Mouse (Mus musculus): Measurements from ENCODE around the gene Prok1. TPM values are rescaled to one million over a fixed set of nuclear protein-coding genes. Genes with fewer than 3 reads are reported as not detected.

Gene Prok1
- polyA plus RNA-seq (2015; fragmentation: Nextera tagmentation; extraction: Ambion mirVana): 0.13 and 0.14 TPM in 2 replicates

GRCm38 (mm10) chr3:107239607-107240006 lies at the start of gene Prok1:
Prok1 (minus strand) TSS chr3:107239707.
- Histone ChIP-seq H3K4me1 (no peaks in the 10 kb centered on the region), H3K36me3 (no peaks in the 10 kb centered on the region), H3K27me3 (replicated peaks) (no peaks in the 10 kb centered on the region), H3K4me3 (replicated peaks) (no peak within 1 kb of the TSS), H3K4me2 (no peak within 1 kb of the TSS), H3K27ac (no peak within 1 kb of the TSS), H3K9ac (no peak within 1 kb of the TSS), H3K9me3 (no peaks in the 10 kb centered on the region)
- no peak for ATAC-seq (ENCODE audit: insufficient read depth, low FRiP score, low read depth)
- 85% methylated on average over 9 of the region's 9 CpGs for WGBS

- H3K4me2 ChIP-seq: no peak overlapping the region
- no peak overlapping the region for H3K9ac ChIP-seq
- H3K27ac ChIP-seq: no peak overlapping the region
- 0 out of 2 replicates have a peak, but pooled peaks cover 6% of the 10 kb centered on the region for H3K4me1 ChIP-seq
- no peaks in the 10 kb centered on the region for H3K9me3 ChIP-seq
- H3K27me3 ChIP-seq (replicated peaks): no peaks in the 10 kb centered on the region
- ATAC-seq (ENCODE audit: insufficient read depth, low FRiP score, low read depth): no peak
- peaks cover 16% of the 10 kb centered on the region for H3K36me3 ChIP-seq
- no peak overlapping the region for H3K4me3 ChIP-seq (replicated peaks)
Observed at GRCm38 (mm10) chr3:107287346-107287745, 47.8 kb upstream of the Prok1 start.

GRCm38 (mm10) chr3:107286123-107286522 lies 46.6 kb upstream of the Prok1 start:
- H3K4me3 ChIP-seq (replicated peaks): no peak overlapping the region
- WGBS: 82% methylated on average over 2 of the region's 2 CpGs

GRCm38 (mm10) chr3:107278479-107279269 lies 39.2 kb upstream of the Prok1 start, which contains the start of gene Lamtor5:
Lamtor5 (plus strand) TSS chr3:107278858.
- H3K36me3 ChIP-seq: peaks cover 8% of the 10 kb centered on the region
- 3% methylated on average over 43 of the region's 43 CpGs for WGBS
- peak within 1 kb of the TSS; percentile 72 for H3K9ac ChIP-seq
- H3K27me3 ChIP-seq (replicated peaks): no peaks in the 10 kb centered on the region
- peak within 1 kb of the TSS; percentile 86 for H3K4me3 ChIP-seq (replicated peaks)
- peak; percentile 81 for ATAC-seq (ENCODE audit: insufficient read depth, low FRiP score, low read depth)
- H3K4me1 ChIP-seq: no peaks in the 10 kb centered on the region
- peak within 1 kb of the TSS; percentile 67 for H3K4me2 ChIP-seq
- no peaks in the 10 kb centered on the region for H3K9me3 ChIP-seq
- H3K27ac ChIP-seq: no peak within 1 kb of the TSS

More at GRCm38 (mm10) chr3:107286123-107286522, 46.6 kb upstream of the Prok1 start:
- Histone ChIP-seq H3K36me3 (peaks cover 18% of the 10 kb centered on the region), H3K9me3 (no peaks in the 10 kb centered on the region), H3K27me3 (replicated peaks) (no peaks in the 10 kb centered on the region), H3K27ac (no peak overlapping the region), H3K4me1 (0 out of 2 replicates have a peak, but pooled peaks cover 4% of the 10 kb centered on the region), H3K9ac (no peak overlapping the region), H3K4me2 (no peak overlapping the region)
- no peak for ATAC-seq (ENCODE audit: insufficient read depth, low FRiP score, low read depth)

- no peak overlapping the region for H3K4me2 ChIP-seq
- H3K36me3 ChIP-seq: no peaks in the 10 kb centered on the region
- H3K27me3 ChIP-seq (replicated peaks): no peaks in the 10 kb centered on the region
- no peak overlapping the region for H3K27ac ChIP-seq
- ATAC-seq (ENCODE audit: insufficient read depth, low FRiP score, low read depth): no peak
- 84% methylated on average over 3 of the region's 3 CpGs for WGBS
- H3K9me3 ChIP-seq: no peaks in the 10 kb centered on the region
- no peaks in the 10 kb centered on the region for H3K4me1 ChIP-seq
- H3K4me3 ChIP-seq (replicated peaks): no peak overlapping the region
- no peak overlapping the region for H3K9ac ChIP-seq
Observed at GRCm38 (mm10) chr3:107276626-107277025, 37.1 kb upstream of the Prok1 start.

- Histone ChIP-seq H3K4me2 (no peak overlapping the region), H3K27ac (no peak overlapping the region), H3K36me3 (no peaks in the 10 kb centered on the region), H3K4me1 (no peaks in the 10 kb centered on the region), H3K9ac (no peak overlapping the region), H3K27me3 (replicated peaks) (no peaks in the 10 kb centered on the region), H3K4me3 (replicated peaks) (no peak overlapping the region), H3K9me3 (no peaks in the 10 kb centered on the region)
- ATAC-seq (ENCODE audit: insufficient read depth, low FRiP score, low read depth): no peak
- WGBS: 55% methylated on average over 4 of the region's 4 CpGs
Observed at GRCm38 (mm10) chr3:107275996-107276395, 36.5 kb upstream of the Prok1 start.

- Histone ChIP-seq H3K27ac (no peak overlapping the region), H3K4me3 (replicated peaks) (no peak overlapping the region), H3K4me2 (no peak overlapping the region), H3K36me3 (no peaks in the 10 kb centered on the region), H3K27me3 (replicated peaks) (no peaks in the 10 kb centered on the region), H3K4me1 (no peaks in the 10 kb centered on the region), H3K9ac (no peak overlapping the region), H3K9me3 (no peaks in the 10 kb centered on the region)
- WGBS: 53% methylated on average over 5 of the region's 5 CpGs
- ATAC-seq (ENCODE audit: insufficient read depth, low FRiP score, low read depth): no peak
Observed at GRCm38 (mm10) chr3:107275351-107275750, 35.8 kb upstream of the Prok1 start.

GRCm38 (mm10) chr3:107273820-107274219 lies 34.3 kb upstream of the Prok1 start:
- H3K9me3 ChIP-seq: no peaks in the 10 kb centered on the region
- 12% methylated on average over 3 of the region's 3 CpGs for WGBS
- ATAC-seq (ENCODE audit: insufficient read depth, low FRiP score, low read depth): 0 out of 2 replicates have a peak, but pooled peaks have one; percentile 56
- no peaks in the 10 kb centered on the region for H3K4me1 ChIP-seq
- no peak overlapping the region for H3K9ac ChIP-seq
- H3K27ac ChIP-seq: no peak overlapping the region
- H3K4me3 ChIP-seq (replicated peaks): no peak overlapping the region
- no peak overlapping the region for H3K4me2 ChIP-seq
- H3K36me3 ChIP-seq: no peaks in the 10 kb centered on the region
- H3K27me3 ChIP-seq (replicated peaks): no peaks in the 10 kb centered on the region

- no peak for ATAC-seq (ENCODE audit: insufficient read depth, low FRiP score, low read depth)
- no peaks in the 10 kb centered on the region for H3K27me3 ChIP-seq (replicated peaks)
- no peak overlapping the region for H3K9ac ChIP-seq
- no peak overlapping the region for H3K4me3 ChIP-seq (replicated peaks)
- 89% methylated on average over 3 of the region's 3 CpGs for WGBS
- no peaks in the 10 kb centered on the region for H3K4me1 ChIP-seq
- H3K9me3 ChIP-seq: no peaks in the 10 kb centered on the region
- no peaks in the 10 kb centered on the region for H3K36me3 ChIP-seq
- no peak overlapping the region for H3K4me2 ChIP-seq
- H3K27ac ChIP-seq: no peak overlapping the region
Observed at GRCm38 (mm10) chr3:107272433-107272832, 32.9 kb upstream of the Prok1 start.

- no peak overlapping the region for H3K27ac ChIP-seq
- H3K4me3 ChIP-seq (replicated peaks): no peak overlapping the region
- H3K27me3 ChIP-seq (replicated peaks): no peaks in the 10 kb centered on the region
- 46% methylated on average over 2 of the region's 2 CpGs for WGBS
- no peak for ATAC-seq (ENCODE audit: insufficient read depth, low FRiP score, low read depth)
- H3K9me3 ChIP-seq: no peaks in the 10 kb centered on the region
- H3K36me3 ChIP-seq: no peaks in the 10 kb centered on the region
- H3K4me1 ChIP-seq: no peaks in the 10 kb centered on the region
- no peak overlapping the region for H3K9ac ChIP-seq
- H3K4me2 ChIP-seq: no peak overlapping the region
Observed at GRCm38 (mm10) chr3:107266814-107267345, 27.4 kb upstream of the Prok1 start.

GRCm38 (mm10) chr3:107261851-107262165 lies 22.3 kb upstream of the Prok1 start:
- Histone ChIP-seq H3K4me2 (no peak overlapping the region), H3K9ac (no peak overlapping the region), H3K36me3 (no peaks in the 10 kb centered on the region), H3K27me3 (replicated peaks) (no peaks in the 10 kb centered on the region), H3K4me1 (no peaks in the 10 kb centered on the region), H3K27ac (no peak overlapping the region), H3K9me3 (no peaks in the 10 kb centered on the region), H3K4me3 (replicated peaks) (no peak overlapping the region)
- WGBS: 49% methylated on average over 7 of the region's 7 CpGs
- ATAC-seq (ENCODE audit: insufficient read depth, low FRiP score, low read depth): no peak

- Histone ChIP-seq H3K9me3 (no peaks in the 10 kb centered on the region), H3K27me3 (replicated peaks) (no peaks in the 10 kb centered on the region), H3K36me3 (no peaks in the 10 kb centered on the region), H3K27ac (peak overlapping the region; percentile 59; the same call in 1 of the 2 replicates), H3K9ac (no peak overlapping the region), H3K4me1 (no peaks in the 10 kb centered on the region), H3K4me3 (replicated peaks) (no peak overlapping the region), H3K4me2 (no peak overlapping the region)
- ATAC-seq (ENCODE audit: insufficient read depth, low FRiP score, low read depth): no peak
- WGBS: 38% methylated on average over 8 of the region's 8 CpGs
Observed at GRCm38 (mm10) chr3:107260956-107261850, 21.7 kb upstream of the Prok1 start.

All from stomach, embryonic 15.5 days (tissue).